Mouse (Mus musculus): Measurements from ENCODE around the gene Ankrd40. TPM values are rescaled to one million over a fixed set of nuclear protein-coding genes. Genes with fewer than 3 reads are reported as not detected.

Ankrd40 gene
- polyA plus RNA-seq, 1 experiment, result 73.2 TPM

GRCm38 (mm10) chr11:94343955-94344358 lies 16.2 kb downstream of the Ankrd40 start:
- 71% methylated on average over 5 of the region's 5 CpGs for WGBS
- peaks cover 12% of the 10 kb centered on the region for H3K36me3 ChIP-seq (ENCODE audit: control insufficient read depth, insufficient read depth, low read length)
- H3K27ac ChIP-seq (ENCODE audit: insufficient read depth, low read depth, low read length), result no peak overlapping the region
- no peak overlapping the region for H3K4me3 ChIP-seq (ENCODE audit: low read depth, low read length)
- H3K27me3 ChIP-seq (ENCODE audit: control insufficient read depth, insufficient read depth, low read length), result no peaks in the 10 kb centered on the region
- peaks cover 8% of the 10 kb centered on the region for H3K4me1 ChIP-seq (ENCODE audit: control insufficient read depth, insufficient read depth, insufficient read length, low read length)
- TF ChIP-seq POLR2A (IDR thresholded peaks at IDR 0.05; ENCODE audit: low read depth, low read length), result no peak
- TF ChIP-seq CTCF (IDR thresholded peaks at IDR 0.05; ENCODE audit: extremely low read depth, insufficient read length, insufficient replicate concordance, low read depth, low read length), result no peak

DNA sequence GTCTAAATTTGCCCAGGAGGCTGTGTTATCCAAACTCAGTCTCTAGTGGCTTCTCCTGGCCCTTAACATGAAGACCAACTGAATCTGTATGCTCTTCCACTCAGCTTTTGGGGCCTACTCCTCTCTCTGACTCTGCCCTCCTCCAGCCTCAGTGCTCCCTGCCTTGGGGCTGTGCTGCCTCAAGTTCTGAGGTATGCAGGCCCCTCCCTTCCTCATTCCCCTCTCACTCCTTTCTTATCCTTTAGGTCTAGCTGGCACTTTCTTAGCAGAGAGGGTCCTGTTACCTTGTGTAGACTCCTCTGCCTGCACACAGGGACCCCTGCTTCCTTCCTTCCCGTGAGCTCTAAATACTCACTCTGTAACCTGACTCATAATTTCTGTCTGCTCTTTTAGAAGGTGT lies 16.7 kb downstream of the Ankrd40 start:
- H3K36me3 ChIP-seq (ENCODE audit: control insufficient read depth, insufficient read depth, low read length), result peaks cover 11% of the 10 kb centered on the region
- TF ChIP-seq POLR2A (IDR thresholded peaks at IDR 0.05; ENCODE audit: low read depth, low read length) (no peak), CTCF (IDR thresholded peaks at IDR 0.05; ENCODE audit: extremely low read depth, insufficient read length, insufficient replicate concordance, low read depth, low read length) (no peak)
- WGBS, result 88% methylated on average over 1 of the region's 1 CpGs
- H3K4me3 ChIP-seq (ENCODE audit: low read depth, low read length), result no peak overlapping the region
- H3K27ac ChIP-seq (ENCODE audit: insufficient read depth, low read depth, low read length), result no peak overlapping the region
- H3K27me3 ChIP-seq (ENCODE audit: control insufficient read depth, insufficient read depth, low read length), result no peaks in the 10 kb centered on the region
- H3K4me1 ChIP-seq (ENCODE audit: control insufficient read depth, insufficient read depth, insufficient read length, low read length), result peaks cover 8% of the 10 kb centered on the region

DNA sequence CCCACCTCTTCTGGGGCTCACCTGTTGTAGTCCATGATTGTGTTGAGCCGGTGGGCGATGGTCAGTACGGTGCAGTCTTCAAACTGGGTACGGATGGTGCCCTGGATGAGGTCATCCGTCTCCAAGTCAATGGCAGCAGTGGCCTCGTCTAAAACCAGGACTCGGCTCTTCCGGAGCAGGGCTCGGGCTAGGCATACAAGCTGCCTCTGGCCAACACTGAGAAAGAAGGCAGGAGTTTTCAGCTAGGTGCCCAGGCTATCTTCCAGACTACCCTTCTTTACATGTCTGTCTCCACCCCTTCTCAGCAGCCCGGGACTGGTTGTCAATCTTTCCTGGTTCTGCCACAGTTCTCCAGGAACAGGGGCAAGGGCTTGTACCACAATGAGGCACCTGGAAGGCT lies 18.1 kb downstream of the Ankrd40 start:
- Histone ChIP-seq H3K4me1 (ENCODE audit: control insufficient read depth, insufficient read depth, insufficient read length, low read length) (peaks cover 8% of the 10 kb centered on the region), H3K36me3 (ENCODE audit: control insufficient read depth, insufficient read depth, low read length) (peaks cover 12% of the 10 kb centered on the region), H3K27me3 (ENCODE audit: control insufficient read depth, insufficient read depth, low read length) (no peaks in the 10 kb centered on the region), H3K4me3 (ENCODE audit: low read depth, low read length) (no peak overlapping the region), H3K27ac (ENCODE audit: insufficient read depth, low read depth, low read length) (no peak overlapping the region)
- TF ChIP-seq CTCF (IDR thresholded peaks at IDR 0.05; ENCODE audit: extremely low read depth, insufficient read length, insufficient replicate concordance, low read depth, low read length) (no peak), POLR2A (IDR thresholded peaks at IDR 0.05; ENCODE audit: low read depth, low read length) (no peak)
- whole genome bisulfite sequencing, result 80% methylated on average over 10 of the region's 10 CpGs

DNA sequence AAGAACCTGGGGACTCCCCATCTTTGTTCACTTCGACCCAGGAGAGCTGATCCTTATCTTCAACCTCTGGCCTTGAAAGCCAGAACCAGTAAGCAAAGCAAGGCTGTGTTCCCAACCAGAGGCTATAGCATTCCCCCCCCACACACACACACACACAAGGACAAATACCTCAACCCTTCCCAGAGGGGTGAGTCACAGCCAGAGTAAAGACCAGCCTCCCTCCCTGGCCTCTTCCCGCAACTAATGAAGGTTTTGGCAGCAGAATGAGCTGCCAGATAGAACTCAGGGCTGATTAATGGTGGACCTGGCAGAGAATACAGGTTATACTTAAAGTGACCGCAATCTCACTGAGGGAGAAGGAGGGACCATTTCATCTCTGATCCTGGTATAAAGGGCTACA lies 18.8 kb downstream of the Ankrd40 start:
- H3K4me1 ChIP-seq (ENCODE audit: control insufficient read depth, insufficient read depth, insufficient read length, low read length), result peaks cover 7% of the 10 kb centered on the region
- H3K4me3 ChIP-seq (ENCODE audit: low read depth, low read length), result no peak overlapping the region
- no peak overlapping the region for H3K27ac ChIP-seq (ENCODE audit: insufficient read depth, low read depth, low read length)
- no peaks in the 10 kb centered on the region for H3K27me3 ChIP-seq (ENCODE audit: control insufficient read depth, insufficient read depth, low read length)
- WGBS, result 28% methylated on average over 3 of the region's 3 CpGs
- peaks cover 14% of the 10 kb centered on the region for H3K36me3 ChIP-seq (ENCODE audit: control insufficient read depth, insufficient read depth, low read length)
- TF ChIP-seq CTCF (IDR thresholded peaks at IDR 0.05; ENCODE audit: extremely low read depth, insufficient read length, insufficient replicate concordance, low read depth, low read length), result no peak

DNA sequence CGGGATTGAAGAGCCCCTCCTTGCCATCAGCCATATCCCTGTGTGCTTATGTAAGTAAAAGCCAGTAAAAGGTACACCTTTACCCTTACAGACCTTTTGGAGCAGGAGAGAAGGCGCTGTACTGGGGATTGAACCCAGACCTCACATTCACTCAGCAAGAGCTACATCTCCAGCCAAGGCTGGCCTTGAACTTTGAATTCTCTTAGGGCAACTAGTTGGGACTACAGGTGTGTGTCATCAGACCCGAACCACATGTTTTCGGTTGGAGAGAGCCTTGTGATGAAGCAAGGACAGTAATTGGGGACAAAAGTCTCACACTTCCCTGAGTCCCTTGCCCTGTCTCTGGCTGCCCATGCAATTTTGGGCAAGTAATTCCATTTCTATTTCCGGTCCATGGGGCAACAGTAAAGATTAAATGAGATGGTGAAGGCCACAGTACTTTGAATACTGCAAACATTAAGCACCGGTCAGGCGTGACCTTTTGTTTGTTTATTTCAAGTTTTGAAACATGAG lies 19.3 kb downstream of the Ankrd40 start:
- H3K4me3 ChIP-seq (ENCODE audit: low read depth, low read length), result no peak overlapping the region
- H3K27me3 ChIP-seq (ENCODE audit: control insufficient read depth, insufficient read depth, low read length), result no peaks in the 10 kb centered on the region
- 65% methylated on average over 7 of the region's 7 CpGs for WGBS
- H3K4me1 ChIP-seq (ENCODE audit: control insufficient read depth, insufficient read depth, insufficient read length, low read length), result peaks cover 7% of the 10 kb centered on the region
- peaks cover 14% of the 10 kb centered on the region for H3K36me3 ChIP-seq (ENCODE audit: control insufficient read depth, insufficient read depth, low read length)
- no peak overlapping the region for H3K27ac ChIP-seq (ENCODE audit: insufficient read depth, low read depth, low read length)
- TF ChIP-seq CTCF (IDR thresholded peaks at IDR 0.05; ENCODE audit: extremely low read depth, insufficient read length, insufficient replicate concordance, low read depth, low read length), result no peak
- TF ChIP-seq POLR2A (IDR thresholded peaks at IDR 0.05; ENCODE audit: low read depth, low read length), result no peak

- 92% methylated on average over 2 of the region's 2 CpGs for WGBS
- no peak for TF ChIP-seq POLR2A (IDR thresholded peaks at IDR 0.05; ENCODE audit: low read depth, low read length)
- no peak for TF ChIP-seq CTCF (IDR thresholded peaks at IDR 0.05; ENCODE audit: extremely low read depth, insufficient read length, insufficient replicate concordance, low read depth, low read length)
Measured at GRCm38 (mm10) chr11:94349839-94350238, 22.0 kb downstream of the Ankrd40 start.

DNA sequence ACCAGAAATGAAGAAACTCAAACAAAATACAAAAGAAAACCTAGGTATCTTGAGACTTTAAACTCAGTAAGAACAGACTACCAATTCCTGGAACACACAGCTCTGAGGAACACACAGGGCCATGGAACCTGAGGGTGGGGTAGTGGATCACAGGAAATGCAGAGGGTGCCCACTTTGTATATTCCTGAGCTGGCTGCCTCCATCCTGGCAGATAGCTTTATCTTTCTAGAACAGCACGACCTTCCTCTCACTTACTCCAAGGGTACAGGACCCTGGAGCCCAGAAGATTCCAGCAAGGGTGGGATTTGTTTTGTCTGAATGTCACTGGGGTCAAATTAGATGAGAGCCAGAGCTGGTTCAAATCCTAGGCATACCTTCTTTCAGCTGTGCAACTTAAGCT lies 22.5 kb downstream of the Ankrd40 start:
- H3K4me3 ChIP-seq (ENCODE audit: low read depth, low read length), result no peak overlapping the region
- no peaks in the 10 kb centered on the region for H3K27me3 ChIP-seq (ENCODE audit: control insufficient read depth, insufficient read depth, low read length)
- peaks cover 16% of the 10 kb centered on the region for H3K36me3 ChIP-seq (ENCODE audit: control insufficient read depth, insufficient read depth, low read length)
- H3K4me1 ChIP-seq (ENCODE audit: control insufficient read depth, insufficient read depth, insufficient read length, low read length), result peaks cover 7% of the 10 kb centered on the region
- WGBS, result 71% methylated on average over 1 of the region's 1 CpGs
- H3K27ac ChIP-seq (ENCODE audit: insufficient read depth, low read depth, low read length), result no peak overlapping the region
- TF ChIP-seq POLR2A (IDR thresholded peaks at IDR 0.05; ENCODE audit: low read depth, low read length) (no peak), CTCF (IDR thresholded peaks at IDR 0.05; ENCODE audit: extremely low read depth, insufficient read length, insufficient replicate concordance, low read depth, low read length) (no peak)

More at GRCm38 (mm10) chr11:94349839-94350238, 22.0 kb downstream of the Ankrd40 start:
- Histone ChIP-seq H3K27me3 (ENCODE audit: control insufficient read depth, insufficient read depth, low read length) (no peaks in the 10 kb centered on the region), H3K36me3 (ENCODE audit: control insufficient read depth, insufficient read depth, low read length) (peaks cover 14% of the 10 kb centered on the region), H3K27ac (ENCODE audit: insufficient read depth, low read depth, low read length) (no peak overlapping the region), H3K4me3 (ENCODE audit: low read depth, low read length) (no peak overlapping the region), H3K4me1 (ENCODE audit: control insufficient read depth, insufficient read depth, insufficient read length, low read length) (peaks cover 7% of the 10 kb centered on the region)

All from small intestine, adult 2 months (tissue).